Mouse (Mus musculus) frontal cortex, postnatal 10 days (tissue): ENCODE results near the gene Moxd1.
"Not testable (repeated sequence)": the region's sequence is repeated elsewhere in the genome, so short reads cannot be mapped to it uniquely, and the experiment has no call there.

ENCODE experiments used
- DNase-seq, 2 experiments: peaks; one replicate each; pipeline ENCODE4 v3.0.0; 2022; ENCODE audit warnings: low spot score in 2 of 2, mixed read lengths in 1 of 2

The Moxd1 gene

GRCm38 (mm10) chr10:24271077-24271637 lies 47.8 kb downstream of the Moxd1 start:
- no peak for DNase-seq

- no peak for DNase-seq
These were observed 52.9 kb downstream of the Moxd1 start for GRCm38 (mm10) chr10:24276211-24276610.

GRCm38 (mm10) chr10:24282650-24283049 lies 59.3 kb downstream of the Moxd1 start:
- DNase-seq, result no peak

- DNase-seq, result no peak
These were observed 68.3 kb downstream of the Moxd1 start for GRCm38 (mm10) chr10:24291611-24292010.

GRCm38 (mm10) chr10:24292671-24293070 lies 69.4 kb downstream of the Moxd1 start:
- DNase-seq, result no peak

GRCm38 (mm10) chr10:24296608-24297007 lies 73.3 kb downstream of the Moxd1 start:
- DNase-seq, result no peak

GRCm38 (mm10) chr10:24297792-24298191 lies 74.5 kb downstream of the Moxd1 start:
- peak in 1 of 2 experiments; percentile 27 for DNase-seq

GRCm38 (mm10) chr10:24298260-24299244 lies 75.2 kb downstream of the Moxd1 start:
- peak; percentile 13 to 45 for DNase-seq

GRCm38 (mm10) chr10:24312191-24312611 lies 88.9 kb downstream of the Moxd1 start:
- peak; percentile 52 to 78 for DNase-seq

GRCm38 (mm10) chr10:24317126-24317836 lies 94.0 kb downstream of the Moxd1 start:
- peak; percentile 22 to 40 for DNase-seq

GRCm38 (mm10) chr10:24320326-24320725 lies 97.0 kb downstream of the Moxd1 start:
- DNase-seq, result no peak

- DNase-seq, result no peak
These were observed 99.7 kb downstream of the Moxd1 start for GRCm38 (mm10) chr10:24323066-24323465.

GRCm38 (mm10) chr10:24327265-24327664 lies 103.9 kb downstream of the Moxd1 start:
- DNase-seq, result not testable (repeated sequence)

- no peak for DNase-seq
These were observed 109.5 kb downstream of the Moxd1 start for GRCm38 (mm10) chr10:24332799-24333198.

GRCm38 (mm10) chr10:24339593-24340143 lies 116.4 kb downstream of the Moxd1 start:
- DNase-seq, result no peak

- no peak for DNase-seq
These were observed 117.4 kb downstream of the Moxd1 start for GRCm38 (mm10) chr10:24340551-24341213.

- no peak for DNase-seq
These were observed 117.9 kb downstream of the Moxd1 start for GRCm38 (mm10) chr10:24341214-24341589.

- no peak for DNase-seq
These were observed 119.8 kb downstream of the Moxd1 start for GRCm38 (mm10) chr10:24343068-24343467.
